Mouse (Mus musculus) forebrain, embryonic 11.5 days (tissue): ENCODE data around the gene Mex3b. TPM values are rescaled to one million over a fixed set of nuclear protein-coding genes. Genes with fewer than 3 reads are reported as not detected.
A peak's percentile ranks its signal among the peaks of the same experiment; 100 is the strongest.

Source experiments
- ATAC-seq: fragments of 200-750 bp; cut with Nextera tagmentation; replicated peaks from 2 replicates; pipeline ENCODE4 v1.8.0; 2017; ENCODE audit warnings: moderate TSS enrichment; ENCODE audit not compliant: low FRiP score
- DNase-seq: peaks from one replicate; pipeline ENCODE4 v3.0.0-alpha.2; 2017; ENCODE audit warnings: low spot score
- H3K27ac ChIP-seq: fragments of 300-500 bp; sonication (generic); 2 replicates; pipeline ENCODE4 v1.5.1; 2014; ENCODE audit warnings: low read depth, low read length
- H3K27me3 ChIP-seq: fragments of 300-500 bp; sonication (generic); 2 replicates; pipeline ENCODE4 v1.6.1; 2014; ENCODE audit warnings: mild to moderate bottlenecking, low read length, mixed read lengths; ENCODE audit not compliant: control insufficient read depth, insufficient read depth
- H3K36me3 ChIP-seq: fragments of 300-500 bp; sonication (generic); 2 replicates; pipeline ENCODE4 v1.6.1; 2014; ENCODE audit warnings: mild to moderate bottlenecking, low read length, moderate library complexity, mixed read lengths; ENCODE audit not compliant: control insufficient read depth, insufficient read depth
- H3K4me1 ChIP-seq: fragments of 300-500 bp; sonication (generic); replicated peaks from 2 replicates; pipeline ENCODE4 v1.6.1; 2014; ENCODE audit warnings: low read length, mixed read lengths; ENCODE audit not compliant: control insufficient read depth, insufficient read depth
- H3K4me2 ChIP-seq: fragments of 300-500 bp; sonication (generic); 2 replicates; pipeline ENCODE4 v1.6.1; 2014; ENCODE audit warnings: low read depth, mild to moderate bottlenecking, low read length, moderate library complexity, mixed read lengths; ENCODE audit not compliant: severe bottlenecking
- H3K4me3 ChIP-seq: fragments of 300-500 bp; sonication (generic); 2 replicates; pipeline ENCODE4 v1.5.1; 2014; ENCODE audit warnings: low read depth, low read length
- H3K9ac ChIP-seq: fragments of 300-500 bp; sonication (generic); 2 replicates; pipeline ENCODE4 v1.6.1; 2014; ENCODE audit warnings: low read length
- H3K9me3 ChIP-seq: fragments of 300-500 bp; sonication (generic); 2 replicates; pipeline ENCODE4 v1.6.1; 2016; ENCODE audit warnings: low read length, mixed read lengths; ENCODE audit not compliant: control insufficient read depth
- WGBS: fragments of 180-500 bp; shearing (Covaris S2); extraction: QIAGEN DNeasy Blood & Tissue Kit; methylation state at CpG from one replicate; pipeline ENCODE4 v1.1.7; 2014; 5-methylcytosine and 5-hydroxymethylcytosine counted together
- polyA plus RNA-seq: library from polyadenylated mRNA; unstranded; fragments of >200 nt; fragmentation: Nextera tagmentation; extraction: Ambion mirVana; gene quantifications from 2 replicates; pipeline ENCODE4 v1.2.1, GENCODE M21; 2014

The Mex3b gene
- polyA plus RNA-seq, 1 experiment from 2014 or later = 42.7 TPM

GRCm38 (mm10) chr7:82870148-82870513 lies 3.0 kb downstream of the Mex3b start:
- Histone ChIP-seq H3K9me3 (no peaks in the 10 kb centered on the region), H3K9ac (peak overlapping the region; percentile 100), H3K4me3 (peak overlapping the region; percentile 98), H3K27me3 (no peaks in the 10 kb centered on the region), H3K36me3 (peaks cover 12% of the 10 kb centered on the region; the same call in 1 of the 2 replicates), H3K4me2 (peak overlapping the region; percentile 95), H3K4me1 (peaks cover 2% of the 10 kb centered on the region; the same call in 1 of the 2 replicates), H3K27ac (no peak overlapping the region)
- DNase-seq (peak; percentile 55), ATAC-seq (no peak)
- 19% methylated on average over 18 of the region's 18 CpGs for WGBS

- Histone ChIP-seq H3K27ac (no peak overlapping the region), H3K4me3 (no peak overlapping the region), H3K4me2 (no peak overlapping the region), H3K4me1 (0 out of 2 replicates have a peak, but pooled peaks cover 1% of the 10 kb centered on the region), H3K9me3 (no peaks in the 10 kb centered on the region), H3K36me3 (no peaks in the 10 kb centered on the region), H3K27me3 (no peaks in the 10 kb centered on the region), H3K9ac (no peak overlapping the region)
- 75% methylated on average over 4 of the region's 5 CpGs for WGBS
- DNase-seq = peak; percentile 35
- no peak for ATAC-seq
Observed at GRCm38 (mm10) chr7:82876551-82876950, 9.4 kb downstream of the Mex3b start.

- H3K27me3 ChIP-seq = no peaks in the 10 kb centered on the region
- H3K4me2 ChIP-seq = no peak overlapping the region
- H3K9me3 ChIP-seq = no peaks in the 10 kb centered on the region
- H3K27ac ChIP-seq = no peak overlapping the region
- 90% methylated on average over 5 of the region's 5 CpGs for WGBS
- H3K9ac ChIP-seq = no peak overlapping the region
- 0 out of 2 replicates have a peak, but pooled peaks cover 1% of the 10 kb centered on the region for H3K4me1 ChIP-seq
- H3K36me3 ChIP-seq = no peaks in the 10 kb centered on the region
- ATAC-seq (no peak), DNase-seq (peak; percentile 8)
- no peak overlapping the region for H3K4me3 ChIP-seq
Observed at GRCm38 (mm10) chr7:82880016-82880415, 12.9 kb downstream of the Mex3b start.

GRCm38 (mm10) chr7:82880700-82881099 lies 13.6 kb downstream of the Mex3b start:
- H3K4me1 ChIP-seq = 0 out of 2 replicates have a peak, but pooled peaks cover 1% of the 10 kb centered on the region
- no peaks in the 10 kb centered on the region for H3K27me3 ChIP-seq
- WGBS = 90% methylated on average over 5 of the region's 5 CpGs
- H3K4me2 ChIP-seq = no peak overlapping the region
- H3K27ac ChIP-seq = no peak overlapping the region
- no peak overlapping the region for H3K4me3 ChIP-seq
- no peaks in the 10 kb centered on the region for H3K36me3 ChIP-seq
- no peak overlapping the region for H3K9ac ChIP-seq
- DNase-seq (peak; percentile 4), ATAC-seq (no peak)
- no peaks in the 10 kb centered on the region for H3K9me3 ChIP-seq

GRCm38 (mm10) chr7:82890317-82890850 lies 23.3 kb downstream of the Mex3b start:
- WGBS = 76% methylated on average over 6 of the region's 6 CpGs
- Histone ChIP-seq H3K4me3 (no peak overlapping the region), H3K9me3 (no peaks in the 10 kb centered on the region), H3K9ac (no peak overlapping the region), H3K27me3 (no peaks in the 10 kb centered on the region), H3K27ac (no peak overlapping the region), H3K4me2 (no peak overlapping the region), H3K4me1 (no peaks in the 10 kb centered on the region), H3K36me3 (no peaks in the 10 kb centered on the region)
- peak; percentile 27 for DNase-seq
- no peak for ATAC-seq

- no peaks in the 10 kb centered on the region for H3K9me3 ChIP-seq
- no peaks in the 10 kb centered on the region for H3K4me1 ChIP-seq
- no peak overlapping the region for H3K27ac ChIP-seq
- peak; percentile 9 for DNase-seq
- 6% methylated on average over 1 of the region's 1 CpGs for WGBS
- H3K36me3 ChIP-seq = no peaks in the 10 kb centered on the region
- no peak for ATAC-seq
- H3K4me3 ChIP-seq = no peak overlapping the region
- H3K9ac ChIP-seq = no peak overlapping the region
- H3K27me3 ChIP-seq = no peaks in the 10 kb centered on the region
- H3K4me2 ChIP-seq = no peak overlapping the region
Observed at GRCm38 (mm10) chr7:82890875-82891515, 23.9 kb downstream of the Mex3b start.

- Histone ChIP-seq H3K4me2 (no peak overlapping the region), H3K36me3 (no peaks in the 10 kb centered on the region), H3K9ac (no peak overlapping the region), H3K9me3 (no peaks in the 10 kb centered on the region), H3K27me3 (no peaks in the 10 kb centered on the region), H3K4me3 (no peak overlapping the region), H3K27ac (no peak overlapping the region), H3K4me1 (no peaks in the 10 kb centered on the region)
- ATAC-seq (no peak), DNase-seq (no peak)
- 65% methylated on average over 1 of the region's 1 CpGs for WGBS
Observed at GRCm38 (mm10) chr7:82894366-82894765, 27.2 kb downstream of the Mex3b start.

GRCm38 (mm10) chr7:82895606-82896005 lies 28.5 kb downstream of the Mex3b start:
- DNase-seq (peak; percentile 7), ATAC-seq (no peak)
- no peaks in the 10 kb centered on the region for H3K4me1 ChIP-seq
- no peaks in the 10 kb centered on the region for H3K9me3 ChIP-seq
- no peak overlapping the region for H3K4me2 ChIP-seq
- no peaks in the 10 kb centered on the region for H3K27me3 ChIP-seq
- no peak overlapping the region for H3K4me3 ChIP-seq
- 80% methylated on average over 2 of the region's 2 CpGs for WGBS
- H3K36me3 ChIP-seq = no peaks in the 10 kb centered on the region
- H3K9ac ChIP-seq = no peak overlapping the region
- no peak overlapping the region for H3K27ac ChIP-seq

GRCm38 (mm10) chr7:82896750-82897149 lies 29.6 kb downstream of the Mex3b start:
- 38% methylated on average over 3 of the region's 3 CpGs for WGBS

More at GRCm38 (mm10) chr7:82896750-82897149, 29.6 kb downstream of the Mex3b start:
- DNase-seq (no peak), ATAC-seq (no peak)
- Histone ChIP-seq H3K9me3 (no peaks in the 10 kb centered on the region), H3K27me3 (no peaks in the 10 kb centered on the region), H3K9ac (no peak overlapping the region), H3K27ac (no peak overlapping the region), H3K36me3 (no peaks in the 10 kb centered on the region), H3K4me2 (no peak overlapping the region), H3K4me1 (no peaks in the 10 kb centered on the region), H3K4me3 (no peak overlapping the region)
